Mouse (Mus musculus) CH12.LX (cell line): ENCODE data around the gene Kctd17. TPM values are rescaled to one million over a fixed set of nuclear protein-coding genes. Genes with fewer than 3 reads are reported as not detected.
A peak's percentile ranks its signal among the peaks of the same experiment; 100 is the strongest.

Source experiments
- DNase-seq: peaks from one replicate; pipeline ENCODE4 v3.0.0-alpha.2; 2013; ENCODE audit errors: extremely low read depth
- H3K27ac ChIP-seq: 2 replicates; pipeline ENCODE4 v1.5.1; 2012; ENCODE audit warnings: low read depth, mild to moderate bottlenecking, control low read depth, moderate library complexity; ENCODE audit not compliant: insufficient read depth
- H3K27me3 ChIP-seq: replicated peaks from 2 replicates; pipeline ENCODE3; 2012; ENCODE audit warnings: inconsistent platforms
- H3K36me3 ChIP-seq, 2 experiments: replicated peaks in 1 of 2; 2 replicates each; pipeline versions ENCODE3 to v1.6.1; 2012; ENCODE audit warnings: inconsistent platforms in 1 of 2, low read length in 1 of 2, mild to moderate bottlenecking in 1 of 2, mixed read lengths in 1 of 2, moderate library complexity in 1 of 2; ENCODE audit not compliant: control insufficient read depth in 1 of 2, insufficient read depth in 1 of 2
- H3K4me1 ChIP-seq, 2 experiments: 2 replicates each; pipeline ENCODE4 v1.6.1; 2012; ENCODE audit warnings: inconsistent platforms in 1 of 2, moderate library complexity in 1 of 2; ENCODE audit not compliant: insufficient read depth in 2 of 2, control insufficient read depth in 1 of 2
- H3K4me2 ChIP-seq: 2 replicates; pipeline ENCODE4 v1.6.1; 2012; ENCODE audit warnings: low read depth, mild to moderate bottlenecking, control low read depth; ENCODE audit not compliant: poor library complexity, insufficient read depth, severe bottlenecking
- H3K4me3 ChIP-seq, 3 experiments: fragments of 150-350 bp in 1 of 3; sonication (generic) in 1 of 3; replicated peaks in 1 of 3; 2 replicates each; pipeline versions ENCODE3 to v1.5.1; 2011 to 2012; ENCODE audit warnings: low read depth in 2 of 3, low read length in 2 of 3, mild to moderate bottlenecking in 2 of 3, moderate library complexity in 2 of 3, control low read depth in 1 of 3, improper control_type of control experiment in 1 of 3, inconsistent platforms in 1 of 3, mixed read lengths in 1 of 3; ENCODE audit not compliant: poor library complexity in 1 of 3
- H3K79me2 ChIP-seq: replicated peaks from 2 replicates; pipeline ENCODE4 v1.6.1; 2012; ENCODE audit warnings: mild to moderate bottlenecking, moderate library complexity; ENCODE audit not compliant: control insufficient read depth, poor library complexity, insufficient read depth, severe bottlenecking; ENCODE audit errors: extremely low read depth
- H3K9ac ChIP-seq: 2 replicates; pipeline ENCODE4 v1.6.1; 2012; ENCODE audit warnings: low read depth, mild to moderate bottlenecking, control low read depth, moderate library complexity; ENCODE audit not compliant: insufficient read depth
- H3K9me3 ChIP-seq: replicated peaks from 2 replicates; pipeline ENCODE3; 2012; ENCODE audit warnings: low read length, inconsistent platforms, mixed read lengths
- BHLHE40 ChIP-seq: IDR thresholded peaks from 2 replicates; pipeline ENCODE4 v1.6.1; 2011; ENCODE audit warnings: mild to moderate bottlenecking, low read depth, low read length, improper control_type of control experiment
- CHD1 ChIP-seq: IDR thresholded peaks from 2 replicates; pipeline ENCODE4 v1.6.1; 2012; ENCODE audit warnings: low read depth, low read length, improper control_type of control experiment, inconsistent platforms
- CHD2 ChIP-seq: IDR thresholded peaks from 2 replicates; pipeline ENCODE4 v1.6.1; 2011; ENCODE audit warnings: low read length, improper control_type of control experiment
- ELF1 ChIP-seq: IDR thresholded peaks from 2 replicates; pipeline ENCODE4 v1.6.1; 2014; ENCODE audit warnings: low read depth, mild to moderate bottlenecking, inconsistent platforms, low read length, improper control_type of control experiment
- EP300 ChIP-seq: IDR thresholded peaks from 2 replicates; pipeline ENCODE4 v1.6.1; 2011; ENCODE audit warnings: low read length, improper control_type of control experiment
- ETS1 ChIP-seq: conservative IDR thresholded peaks from 2 replicates; pipeline ENCODE4 v1.6.1; 2012; ENCODE audit warnings: low read depth, mild to moderate bottlenecking, inconsistent platforms, low read length, improper control_type of control experiment, moderate library complexity
- GABPA ChIP-seq: IDR thresholded peaks from 2 replicates; pipeline ENCODE4 v1.6.1; 2012; ENCODE audit warnings: low read depth, low read length, improper control_type of control experiment, inconsistent platforms; ENCODE audit not compliant: insufficient replicate concordance
- IRF4 ChIP-seq: IDR thresholded peaks from 2 replicates; pipeline ENCODE4 v1.6.1; 2014; ENCODE audit warnings: low read depth, mild to moderate bottlenecking, inconsistent platforms, low read length, improper control_type of control experiment
- JUN ChIP-seq: IDR thresholded peaks from 2 replicates; pipeline ENCODE4 v1.6.1; 2011; ENCODE audit warnings: low read depth, mild to moderate bottlenecking, low read length, improper control_type of control experiment, moderate library complexity; ENCODE audit not compliant: insufficient read depth
- KAT2A ChIP-seq: IDR thresholded peaks from 2 replicates; pipeline ENCODE4 v1.6.1; 2012; ENCODE audit warnings: low read length, improper control_type of control experiment, inconsistent platforms; ENCODE audit not compliant: insufficient replicate concordance
- MAFK ChIP-seq: IDR thresholded peaks from 2 replicates; pipeline ENCODE4 v1.6.1; 2011; ENCODE audit warnings: low read length, improper control_type of control experiment; ENCODE audit not compliant: insufficient replicate concordance
- MAX ChIP-seq: IDR thresholded peaks from 2 replicates; pipeline ENCODE4 v1.6.1; 2011; ENCODE audit warnings: low read length, improper control_type of control experiment
- MAZ ChIP-seq: IDR thresholded peaks from 2 replicates; pipeline ENCODE4 v1.6.1; 2012; ENCODE audit warnings: low read depth, mild to moderate bottlenecking, inconsistent platforms, low read length, improper control_type of control experiment, moderate library complexity
- MEF2A ChIP-seq: IDR thresholded peaks from 2 replicates; pipeline ENCODE4 v1.6.1; 2014; ENCODE audit warnings: low read depth, mild to moderate bottlenecking, inconsistent platforms, low read length, improper control_type of control experiment, borderline replicate concordance
- MXI1 ChIP-seq: IDR thresholded peaks from 2 replicates; pipeline ENCODE4 v1.6.1; 2011; ENCODE audit warnings: mild to moderate bottlenecking, low read depth, low read length, improper control_type of control experiment
- MYC ChIP-seq: IDR thresholded peaks from 2 replicates; pipeline ENCODE4 v1.6.1; 2011; ENCODE audit warnings: low read depth, mild to moderate bottlenecking, improper control_type of control experiment, low read length
- NELFE ChIP-seq: IDR thresholded peaks from 2 replicates; pipeline ENCODE4 v1.6.1; 2011; ENCODE audit warnings: low read depth, low read length, improper control_type of control experiment
- POLR2AphosphoS2 ChIP-seq: IDR thresholded peaks from 2 replicates; pipeline ENCODE4 v1.6.1; 2011; ENCODE audit warnings: low read depth, low read length, improper control_type of control experiment
- RAD21 ChIP-seq: IDR thresholded peaks from 2 replicates; pipeline ENCODE4 v1.6.1; 2011; ENCODE audit warnings: low read depth, mild to moderate bottlenecking, low read length, improper control_type of control experiment, moderate library complexity
- SIN3A ChIP-seq: IDR thresholded peaks from 2 replicates; pipeline ENCODE4 v1.6.1; 2012; ENCODE audit warnings: low read length, improper control_type of control experiment, inconsistent platforms
- TCF12 ChIP-seq: IDR thresholded peaks from 2 replicates; pipeline ENCODE4 v1.6.1; 2014; ENCODE audit warnings: low read depth, mild to moderate bottlenecking, inconsistent platforms, low read length, improper control_type of control experiment
- USF2 ChIP-seq: conservative IDR thresholded peaks from 2 replicates; pipeline ENCODE4 v1.6.1; 2011; ENCODE audit warnings: low read depth, low read length, improper control_type of control experiment
- ZNF384 ChIP-seq: IDR thresholded peaks from 2 replicates; pipeline ENCODE4 v1.6.1; 2012; ENCODE audit warnings: low read depth, low read length, improper control_type of control experiment, inconsistent platforms
- dilution Hi-C: fragments of 300-500 bp; cut with MboI; formaldehyde crosslinking; loops from 2 replicates; pipeline ENCODE4 v1.14.3; 2020; ENCODE audit warnings: low sequenced_read_pairs; ENCODE audit not compliant: extremely low pct_unique_long_range_greater_than_20kb, extremely low pct_ligation_motif_present
- in situ Hi-C: fragments of 300-500 bp; cut with MboI; formaldehyde crosslinking; loops from 3 replicates; pipeline ENCODE4 v1.14.3; 2019; ENCODE audit warnings: low sequenced_read_pairs, low pct_ligation_motif_present, low pct_unique_long_range_greater_than_20kb, mixed read lengths
- polyA plus RNA-seq: library from polyadenylated mRNA; unstranded; fragments of >175 nt; gene quantifications from 2 replicates; pipeline ENCODE4 v1.2.1, GENCODE M21; 2012; ENCODE audit warnings: low read depth; ENCODE audit not compliant: insufficient read length
- total RNA-seq, 2 experiments: library from RNA; depleted of rRNA; stranded (reverse); fragments of 300-350 nt in 1 of 2; fragments of >200 nt in 1 of 2; gene quantifications; 2 replicates each; pipeline ENCODE4 v1.2.3; 2012 to 2014

The Kctd17 gene
- total and polyA plus RNA-seq, 3 experiments, result not detected

GRCm38 (mm10) chr15:78449131-78449530 is 20.8 kb downstream of the Kctd17 start:
- in situ Hi-C loops (loop anchor here (5.0 to 25.0 kb wide), 3 partner anchors 63 to 288 kb away; partner anchors contain the start of gene C1qtnf6), dilution Hi-C loops (no loop called here)
- peak; percentile 37; the same call in 1 of the 2 replicates for TF ChIP-seq TCF12
- peak; percentile 47 for TF ChIP-seq BHLHE40
- no peak for TF ChIP-seq RAD21
- TF ChIP-seq POLR2AphosphoS2, result no peak
- TF ChIP-seq ELF1, result no peak
- TF ChIP-seq CHD2, result peak; percentile 40; the same call in 1 of the 2 replicates
- Histone ChIP-seq H3K9ac (0 out of 2 replicates have a peak overlapping the region, but pooled peaks have one; percentile 10), H3K4me2 (no peak overlapping the region), H3K36me3 (no peaks in the 10 kb centered on the region), H3K9me3 (peaks cover 3% of the 10 kb centered on the region), H3K27me3 (no peaks in the 10 kb centered on the region), H3K4me1 (peaks cover 46 to 70% of the 10 kb centered on the region in 2 experiments), H3K27ac (peak overlapping the region; percentile 92), H3K4me3 (no peak overlapping the region), H3K79me2 (no peaks in the 10 kb centered on the region)
- peak; percentile 31 for DNase-seq

GRCm38 (mm10) chr15:78449694-78450418 is 21.5 kb downstream of the Kctd17 start:
- in situ Hi-C loops (loop anchor here (5.0 to 25.0 kb wide), 3 partner anchors 62 to 287 kb away; partner anchors contain the start of gene C1qtnf6), dilution Hi-C loops (no loop called here)
- Histone ChIP-seq H3K9ac (0 out of 2 replicates have a peak overlapping the region, but pooled peaks have one; percentile 10), H3K4me2 (peak overlapping the region; percentile 48; the same call in 1 of the 2 replicates), H3K4me1 (peaks cover 42 to 64% of the 10 kb centered on the region in 2 experiments), H3K9me3 (peaks cover 3% of the 10 kb centered on the region), H3K4me3 (no peak overlapping the region), H3K27me3 (no peaks in the 10 kb centered on the region), H3K79me2 (no peaks in the 10 kb centered on the region), H3K27ac (peak overlapping the region; percentile 92), H3K36me3 (no peaks in the 10 kb centered on the region)
- TF ChIP-seq CHD2 (0 out of 2 replicates have a peak, but pooled peaks have one; percentile 11), ZNF384 (no peak), CHD1 (no peak), MAFK (0 out of 2 replicates have a peak, but pooled peaks have one; percentile 1), IRF4 (peak; percentile 85; the same call in 1 of the 2 replicates), ELF1 (0 out of 2 replicates have a peak, but pooled peaks have one; percentile 38), BHLHE40 (peak; percentile 69), KAT2A (peak; percentile 40; the same call in 1 of the 2 replicates), MAZ (peak; percentile 77; the same call in 1 of the 2 replicates), JUN (peak; percentile 73), SIN3A (peak; percentile 63), MXI1 (peak; percentile 36; the same call in 1 of the 2 replicates), MYC (0 out of 2 replicates have a peak, but pooled peaks have one; percentile 45), EP300 (peak; percentile 62; the same call in 1 of the 2 replicates), GABPA (no peak), USF2 (no peak), MAX (0 out of 2 replicates have a peak, but pooled peaks have one; percentile 15), MEF2A (peak; percentile 76), TCF12 (peak; percentile 82), ETS1 (peak; percentile 92), NELFE (no peak)
- peak; percentile 97 for DNase-seq
